Mouse (Mus musculus) myocyte (in vitro differentiated cells): ENCODE data around the gene Bcl6. TPM values are rescaled to one million over a fixed set of nuclear protein-coding genes. Genes with fewer than 3 reads are reported as not detected.

Experiments used
- H3K27me3 ChIP-seq: one replicate; pipeline ENCODE4 v1.6.1; 2011; ENCODE audit not compliant: control insufficient read depth, insufficient read depth, insufficient read length
- H3K36me3 ChIP-seq: one replicate; pipeline ENCODE4 v1.6.1; 2011; ENCODE audit not compliant: control insufficient read depth, insufficient read depth
- H3K4me2 ChIP-seq: one replicate; pipeline ENCODE4 v1.6.1; 2011; ENCODE audit warnings: low read depth, control low read depth
- H3K4me3 ChIP-seq: one replicate; pipeline ENCODE4 v1.5.1; 2011; ENCODE audit warnings: mild to moderate bottlenecking, control low read depth, moderate library complexity
- H3K79me2 ChIP-seq: one replicate; pipeline ENCODE4 v1.6.1; 2011; ENCODE audit not compliant: control insufficient read depth, insufficient read depth
- H3ac ChIP-seq: one replicate; pipeline ENCODE4 v1.6.1; 2011; ENCODE audit not compliant: control insufficient read depth, insufficient read length
- CEBPB ChIP-seq: IDR thresholded peaks from 2 replicates; pipeline ENCODE4 v1.6.1; 2011; ENCODE audit warnings: mild to moderate bottlenecking, moderate library complexity; ENCODE audit not compliant: poor library complexity, insufficient read depth, severe bottlenecking
- E2F4 ChIP-seq: IDR thresholded peaks from one replicate; pipeline ENCODE4 v1.6.1; 2011; ENCODE audit warnings: mild to moderate bottlenecking, control low read depth, moderate library complexity; ENCODE audit not compliant: insufficient read depth
- MAX ChIP-seq: IDR thresholded peaks from one replicate; pipeline ENCODE4 v1.6.1; 2011; ENCODE audit warnings: low read depth, mild to moderate bottlenecking, control low read depth
- MYOD1 ChIP-seq, 3 experiments: IDR thresholded peaks; one replicate each; pipeline ENCODE4 v1.6.1; 2011; ENCODE audit warnings: control low read depth in 2 of 3, low read depth in 2 of 3, mild to moderate bottlenecking in 2 of 3, moderate library complexity in 1 of 3; ENCODE audit not compliant: insufficient read length in 2 of 3, control insufficient read depth in 1 of 3
- MYOG ChIP-seq, 3 experiments: IDR thresholded peaks; one replicate each; pipeline ENCODE4 v1.6.1; 2011; ENCODE audit warnings: control low read depth in 2 of 3, low read depth in 2 of 3, mild to moderate bottlenecking in 2 of 3; ENCODE audit not compliant: insufficient read length in 2 of 3, control insufficient read depth in 1 of 3, insufficient read depth in 1 of 3
- POLR2A ChIP-seq: IDR thresholded peaks from one replicate; pipeline ENCODE4 v1.6.1; 2011; ENCODE audit warnings: low read depth, mild to moderate bottlenecking, control low read depth, moderate library complexity; ENCODE audit not compliant: insufficient read length
- POLR2AphosphoS2 ChIP-seq: IDR thresholded peaks from one replicate; pipeline ENCODE4 v1.6.1; 2011; ENCODE audit warnings: low read depth, control low read depth; ENCODE audit not compliant: insufficient read length
- REST ChIP-seq: IDR thresholded peaks from one replicate; pipeline ENCODE4 v1.6.1; 2011; ENCODE audit warnings: mild to moderate bottlenecking, control low read depth, moderate library complexity; ENCODE audit not compliant: insufficient read depth, insufficient read length
- SRF ChIP-seq: IDR thresholded peaks from one replicate; pipeline ENCODE4 v1.6.1; 2011; ENCODE audit warnings: low read depth; ENCODE audit not compliant: control insufficient read depth, insufficient read length
- TCF12 ChIP-seq: IDR thresholded peaks from one replicate; pipeline ENCODE4 v1.6.1; 2011; ENCODE audit warnings: mild to moderate bottlenecking, control low read depth; ENCODE audit not compliant: poor library complexity, insufficient read depth, severe bottlenecking
- TCF3 ChIP-seq: IDR thresholded peaks from one replicate; pipeline ENCODE4 v1.6.1; 2011; ENCODE audit warnings: low read depth, control low read depth; ENCODE audit not compliant: insufficient read length
- USF1 ChIP-seq: IDR thresholded peaks from one replicate; pipeline ENCODE4 v1.6.1; 2011; ENCODE audit warnings: low read depth, mild to moderate bottlenecking, control low read depth, moderate library complexity
- polyA plus RNA-seq: library from polyadenylated mRNA; unstranded; fragments of >200 nt; fragmentation: generic; extraction: Trizol; gene quantifications from one replicate; pipeline ENCODE4 v1.2.1, GENCODE M21; 2012; ENCODE audit warnings: missing spikeins

Bcl6 gene
- polyA plus RNA-seq: 28.5 TPM

- Histone ChIP-seq H3K36me3 (no peaks in the 10 kb centered on the region), H3ac (peak within 1 kb of the TSS; percentile 81), H3K4me2 (peak within 1 kb of the TSS; percentile 89), H3K27me3 (no peaks in the 10 kb centered on the region), H3K4me3 (peak within 1 kb of the TSS; percentile 92), H3K79me2 (peaks cover 53% of the 10 kb centered on the region)
- no peak for TF ChIP-seq TCF3
- TF ChIP-seq USF1: peak; percentile 98
- no peak for TF ChIP-seq REST
- TF ChIP-seq MAX: peak; percentile 17
- peak; percentile 22 for TF ChIP-seq SRF
- TF ChIP-seq MYOD1 (IDR thresholded peaks at IDR 0.05; ENCODE audit: control insufficient read depth in 1 of 3, insufficient read length in 2 of 3, low read depth in 2 of 3): no peak
- no peak for TF ChIP-seq TCF12
- peak; percentile 85 for TF ChIP-seq POLR2AphosphoS2
- peak; percentile 75 for TF ChIP-seq POLR2A
- no peak for TF ChIP-seq MYOG (IDR thresholded peaks at IDR 0.05; ENCODE audit: control insufficient read depth in 1 of 3, insufficient read depth in 1 of 3, insufficient read length in 2 of 3, low read depth in 2 of 3)
- peak; percentile 83 for TF ChIP-seq CEBPB
- no peak for TF ChIP-seq E2F4
Measured at GRCm38 (mm10) chr16:23988466-23989208, at the start of gene Bcl6, which contains the start of gene Gm37419. Gene Bcl6 (minus strand): TSS chr16:23988852. Gene Gm37419 (plus strand): TSS chr16:23988482.

DNA sequence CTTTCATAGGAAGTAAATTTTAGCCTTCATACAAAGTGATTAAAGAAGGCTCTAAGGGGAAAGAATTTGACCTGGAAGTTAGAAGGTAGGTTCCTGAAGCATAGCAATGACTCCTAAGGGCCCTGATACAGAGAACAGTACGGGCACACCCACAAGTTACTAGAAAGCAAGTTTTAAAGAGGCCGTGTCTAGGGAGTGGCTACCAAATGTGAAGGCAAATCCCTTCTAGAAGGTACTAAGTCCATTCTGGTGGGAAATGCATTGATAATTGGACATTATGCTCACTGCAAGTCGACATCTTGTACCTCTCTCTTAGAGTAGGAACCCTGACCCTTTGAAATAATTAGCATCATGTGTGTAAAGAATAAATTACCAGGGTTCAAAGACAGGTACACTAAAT is 47.7 kb upstream of the Bcl6 start:
- Histone ChIP-seq H3K79me2 (no peaks in the 10 kb centered on the region), H3K4me3 (no peak overlapping the region), H3K4me2 (no peak overlapping the region), H3K27me3 (no peaks in the 10 kb centered on the region), H3K36me3 (no peaks in the 10 kb centered on the region), H3ac (no peak overlapping the region)
- no peak for TF ChIP-seq CEBPB

DNA sequence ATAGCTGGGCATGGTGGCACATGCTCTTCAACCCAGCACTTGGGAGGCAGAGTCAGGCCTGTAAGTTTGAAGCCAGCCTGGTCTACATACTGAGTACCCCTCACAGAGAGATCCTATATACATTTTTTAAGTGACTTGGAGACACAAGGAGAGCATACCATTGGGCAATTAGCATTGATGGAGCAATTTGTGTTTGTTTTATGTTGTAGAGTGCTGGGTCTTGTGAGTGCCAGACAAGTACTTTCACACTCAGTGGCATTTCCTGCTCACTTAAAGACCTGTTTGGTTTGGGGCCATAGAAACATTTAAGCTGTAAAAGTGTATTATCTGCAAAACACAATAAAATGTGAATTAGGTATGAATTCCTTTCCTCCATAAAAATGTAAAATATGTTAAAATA is 47.1 kb upstream of the Bcl6 start:
- Histone ChIP-seq H3K4me2 (no peak overlapping the region), H3K79me2 (no peaks in the 10 kb centered on the region), H3K36me3 (no peaks in the 10 kb centered on the region), H3K27me3 (no peaks in the 10 kb centered on the region), H3ac (no peak overlapping the region), H3K4me3 (no peak overlapping the region)
- no peak for TF ChIP-seq MYOG (IDR thresholded peaks at IDR 0.05; ENCODE audit: control insufficient read depth in 1 of 3, insufficient read depth in 1 of 3, insufficient read length in 2 of 3, low read depth in 2 of 3)
- no peak for TF ChIP-seq POLR2A
- TF ChIP-seq MYOD1 (IDR thresholded peaks at IDR 0.05; ENCODE audit: control insufficient read depth in 1 of 3, insufficient read length in 2 of 3, low read depth in 2 of 3): no peak
- TF ChIP-seq POLR2AphosphoS2: no peak
- no peak for TF ChIP-seq TCF3
- TF ChIP-seq SRF: no peak
- TF ChIP-seq MAX: no peak
- no peak for TF ChIP-seq CEBPB

- no peak overlapping the region for H3K4me2 ChIP-seq
- H3K4me3 ChIP-seq: no peak overlapping the region
- H3K36me3 ChIP-seq: no peaks in the 10 kb centered on the region
- no peaks in the 10 kb centered on the region for H3K27me3 ChIP-seq
- no peak for TF ChIP-seq MAX
- no peak for TF ChIP-seq USF1
- no peak for TF ChIP-seq MYOG (IDR thresholded peaks at IDR 0.05; ENCODE audit: control insufficient read depth in 1 of 3, insufficient read depth in 1 of 3, insufficient read length in 2 of 3, low read depth in 2 of 3)
- no peak for TF ChIP-seq POLR2A
- TF ChIP-seq TCF3: no peak
- TF ChIP-seq POLR2AphosphoS2: no peak
- no peak for TF ChIP-seq TCF12
- no peak for TF ChIP-seq MYOD1 (IDR thresholded peaks at IDR 0.05; ENCODE audit: control insufficient read depth in 1 of 3, insufficient read length in 2 of 3, low read depth in 2 of 3)
- TF ChIP-seq SRF: no peak
- TF ChIP-seq REST: no peak
- TF ChIP-seq E2F4: no peak
- no peak for TF ChIP-seq CEBPB
- H3K79me2 ChIP-seq: no peaks in the 10 kb centered on the region
- no peak overlapping the region for H3ac ChIP-seq
Measured at GRCm38 (mm10) chr16:24034450-24034849, 45.8 kb upstream of the Bcl6 start.

DNA sequence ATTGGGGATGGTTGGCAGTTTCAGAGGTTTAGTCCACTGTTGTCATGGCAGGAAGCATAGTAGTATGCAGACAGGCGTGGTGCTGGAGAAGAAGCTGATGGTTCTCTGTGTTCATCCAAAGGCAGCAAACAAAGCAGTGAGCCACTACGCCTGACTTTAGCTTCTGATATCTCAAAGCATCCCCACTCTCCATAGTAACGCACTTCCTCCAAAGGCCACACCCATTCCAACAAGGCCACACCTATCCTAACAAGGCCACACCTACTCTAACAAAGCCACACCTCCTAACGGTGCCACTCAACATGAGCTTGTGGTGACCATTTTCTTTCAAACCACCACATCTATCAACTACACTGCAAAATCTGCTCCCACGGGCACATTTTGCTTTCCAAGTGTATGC is 44.6 kb upstream of the Bcl6 start:
- no peak overlapping the region for H3K4me2 ChIP-seq
- no peaks in the 10 kb centered on the region for H3K79me2 ChIP-seq
- H3K4me3 ChIP-seq: no peak overlapping the region
- no peak for TF ChIP-seq TCF12
- no peak for TF ChIP-seq POLR2AphosphoS2
- TF ChIP-seq MAX: no peak
- no peak for TF ChIP-seq MYOG (IDR thresholded peaks at IDR 0.05; ENCODE audit: control insufficient read depth in 1 of 3, insufficient read depth in 1 of 3, insufficient read length in 2 of 3, low read depth in 2 of 3)
- no peaks in the 10 kb centered on the region for H3K27me3 ChIP-seq
- H3ac ChIP-seq: no peak overlapping the region
- no peaks in the 10 kb centered on the region for H3K36me3 ChIP-seq
